Mouse (Mus musculus) heart, postnatal 0 days (tissue): ENCODE data around the gene Slc30a5.

Experiments
- CTCF ChIP-seq: IDR thresholded peaks from 2 replicates; pipeline ENCODE4 v1.5.1; 2016; ENCODE audit warnings: antibody characterized with exemption, control low read depth, low read depth
- EP300 ChIP-seq: IDR thresholded peaks from 2 replicates; pipeline ENCODE4 v1.6.1; 2016; ENCODE audit warnings: antibody characterized with exemption, low read depth

DNA sequence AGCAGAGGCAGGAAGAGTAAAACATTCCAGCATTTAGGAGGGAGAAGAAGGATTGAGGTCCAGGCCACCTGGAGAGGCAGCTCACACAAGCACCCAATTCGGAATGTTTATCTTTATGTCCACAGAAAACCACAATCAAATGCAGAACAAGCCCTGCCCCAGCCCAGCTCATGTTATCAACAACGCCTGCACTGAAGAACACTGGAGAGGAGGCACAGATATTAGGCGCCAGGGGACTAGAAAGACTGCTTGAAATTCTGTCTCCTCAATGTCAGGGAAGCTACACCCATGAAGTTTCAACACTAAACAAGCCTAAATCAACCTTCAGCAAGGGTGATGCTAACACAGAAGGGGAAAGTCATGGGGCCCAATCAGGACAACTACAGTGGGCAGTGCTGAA is 55.7 kb downstream of the Slc30a5 start:
- no peak for TF ChIP-seq CTCF
- TF ChIP-seq EP300, result no peak
